Mouse (Mus musculus) heart, adult 2 months (tissue): ENCODE data around the gene Tcf12.

Source experiments
- EP300 ChIP-seq: fragments of 200-500 bp; IDR thresholded peaks from 2 replicates; pipeline ENCODE4 v1.6.1; 2011; ENCODE audit warnings: low read depth, low read length, control low read depth; ENCODE audit not compliant: insufficient read depth
- POLR2A ChIP-seq: fragments of 200-500 bp; IDR thresholded peaks from 2 replicates; pipeline ENCODE4 v1.6.1; 2011; ENCODE audit warnings: mild to moderate bottlenecking, low read depth, low read length, control low read depth; ENCODE audit not compliant: insufficient read depth

DNA sequence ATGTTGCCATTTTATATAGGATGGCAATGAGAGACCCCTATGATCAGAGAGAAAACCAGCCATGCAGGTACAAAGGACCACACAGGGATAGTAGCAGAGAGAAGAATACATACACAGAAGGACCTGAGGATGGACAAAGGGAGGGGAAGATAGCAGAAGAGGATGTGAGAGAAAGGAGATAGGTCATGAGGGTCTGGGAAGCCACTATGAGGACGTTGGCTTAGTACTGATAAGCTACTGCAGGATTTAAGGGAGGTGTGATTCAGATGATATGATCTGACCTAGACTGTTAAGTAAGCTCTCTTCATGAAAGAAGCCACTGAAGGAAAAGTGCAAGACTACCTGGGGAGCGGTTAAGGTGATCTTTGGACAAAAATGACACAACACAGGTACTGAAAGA, 205.1 kb downstream of the Tcf12 start:
- TF ChIP-seq EP300 (no peak), POLR2A (no peak)
